In the genomic region with DNA sequence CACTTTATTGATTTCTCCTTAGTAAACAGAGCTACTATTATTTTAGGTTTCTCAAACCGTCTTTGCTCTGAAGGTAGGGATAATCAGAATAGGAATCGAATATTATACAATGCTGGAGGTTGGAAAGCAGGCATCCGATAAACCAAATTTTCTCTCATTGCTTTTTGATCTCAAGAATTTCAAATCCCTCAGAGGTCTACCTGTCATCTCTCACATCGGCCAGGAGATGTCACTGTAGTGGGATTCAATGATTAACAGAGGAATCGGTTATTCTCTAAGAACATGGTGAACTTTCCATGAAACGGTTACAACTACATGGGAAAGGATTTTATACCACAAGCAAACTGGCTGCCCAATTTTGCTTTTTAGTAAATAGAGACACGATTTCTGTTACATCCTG, we compare ENCODE assay signal across 12 mouse cellular contexts.
DNase-seq lines count a peak whose midpoint lies in the region; ATAC-seq and TF ChIP-seq lines count a peak whose summit lies in the region.
"Had no signal": no experiment of that assay in that cellular context is flagged by ENCODE, and none has a peak within 500 bp of the region (broad histone marks: within the 10 kb centered on the region; RNA-seq: fewer than 3 reads in every experiment).

No protein-coding gene starts in this region.

- H3K4me3 ChIP-seq in hindbrain, embryonic 14.5 days (replicated peaks; ENCODE audit: low read length) = no peak overlapping the region
- no peak overlapping the region for H3K4me3 ChIP-seq in hindbrain, embryonic 10.5 days
- H3K4me3 ChIP-seq in lung, embryonic 14.5 days (ENCODE audit: low read depth, low read length) = no peak overlapping the region
- no peak overlapping the region for H3K4me3 ChIP-seq in embryonic facial prominence, embryonic 14.5 days (ENCODE audit: low read depth, low read length)
- H3K4me3 ChIP-seq: forebrain, embryonic 13.5 days; midbrain, embryonic 15.5 days; neural tube, embryonic 15.5 days had no signal

- TF ChIP-seq CTCF in lung, embryonic 14.5 days (IDR thresholded peaks at IDR 0.05; ENCODE audit: low read depth) = peak; percentile 53

- DNase-seq in adrenal gland, postnatal 10 days = peak; percentile 15
- DNase-seq in adrenal gland, postnatal 4 days (ENCODE audit: low spot score in 2 of 2) = no peak
- DNase-seq in hindbrain, embryonic 14.5 days (ENCODE audit: low spot score) = peak; percentile 57
- DNase-seq in hindbrain, embryonic 10.5 days (ENCODE audit: low spot score) = no peak
- peak; percentile 61 for DNase-seq in lung, embryonic 14.5 days
- no peak for DNase-seq in lung, adult 18-20 months
- DNase-seq in embryonic facial prominence, embryonic 14.5 days (ENCODE audit: low spot score) = peak; percentile 40
- no peak for DNase-seq in T-cell, adult 2 months (ENCODE audit: low spot score)

- ATAC-seq in hindbrain, embryonic 14.5 days (ENCODE audit: low FRiP score) = no peak
- no peak for ATAC-seq in lung, embryonic 14.5 days (ENCODE audit: insufficient read depth)
- no peak for ATAC-seq in embryonic facial prominence, embryonic 14.5 days (ENCODE audit: low read depth)
- ATAC-seq: forebrain, embryonic 13.5 days; midbrain, embryonic 15.5 days had no signal

- no peaks in the 10 kb centered on the region for H3K9me3 ChIP-seq in hindbrain, embryonic 14.5 days (ENCODE audit: control insufficient read depth, low read length)
- no peaks in the 10 kb centered on the region for H3K9me3 ChIP-seq in hindbrain, embryonic 10.5 days
- H3K9me3 ChIP-seq in lung, embryonic 14.5 days (ENCODE audit: low read depth, low read length) = no peaks in the 10 kb centered on the region
- no peaks in the 10 kb centered on the region for H3K9me3 ChIP-seq in embryonic facial prominence, embryonic 14.5 days (ENCODE audit: control insufficient read depth, low read length)
- H3K9me3 ChIP-seq: forebrain, embryonic 13.5 days; midbrain, embryonic 15.5 days; neural tube, embryonic 15.5 days had no signal

- no peak overlapping the region for H3K4me2 ChIP-seq in hindbrain, embryonic 14.5 days (replicated peaks)
- no peak overlapping the region for H3K4me2 ChIP-seq in lung, embryonic 14.5 days
- no peak overlapping the region for H3K4me2 ChIP-seq in embryonic facial prominence, embryonic 14.5 days (ENCODE audit: low read depth, low read length)
- H3K4me2 ChIP-seq: forebrain, embryonic 13.5 days; midbrain, embryonic 15.5 days; neural tube, embryonic 15.5 days had no signal

- H3K27me3 ChIP-seq in hindbrain, embryonic 14.5 days (ENCODE audit: control insufficient read depth, insufficient read depth, low read length) = no peaks in the 10 kb centered on the region
- no peaks in the 10 kb centered on the region for H3K27me3 ChIP-seq in hindbrain, embryonic 10.5 days (ENCODE audit: insufficient read depth, poor library complexity, severe bottlenecking)
- no peaks in the 10 kb centered on the region for H3K27me3 ChIP-seq in lung, embryonic 14.5 days (ENCODE audit: insufficient read depth, low read length)
- H3K27me3 ChIP-seq in embryonic facial prominence, embryonic 14.5 days (replicated peaks; ENCODE audit: control insufficient read depth, insufficient read depth, low read length) = no peaks in the 10 kb centered on the region
- H3K27me3 ChIP-seq: forebrain, embryonic 13.5 days; midbrain, embryonic 15.5 days; neural tube, embryonic 15.5 days had no signal

- no peaks in the 10 kb centered on the region for H3K36me3 ChIP-seq in hindbrain, embryonic 14.5 days (replicated peaks; ENCODE audit: control insufficient read depth, insufficient read depth)
- no peaks in the 10 kb centered on the region for H3K36me3 ChIP-seq in hindbrain, embryonic 10.5 days
- H3K36me3 ChIP-seq in lung, embryonic 14.5 days (ENCODE audit: insufficient read depth) = no peaks in the 10 kb centered on the region
- H3K36me3 ChIP-seq in embryonic facial prominence, embryonic 14.5 days (ENCODE audit: control insufficient read depth, insufficient read depth, low read length) = no peaks in the 10 kb centered on the region
- H3K36me3 ChIP-seq: midbrain, embryonic 15.5 days; neural tube, embryonic 15.5 days had no signal

- H3K4me1 ChIP-seq in hindbrain, embryonic 14.5 days (replicated peaks; ENCODE audit: control insufficient read depth, insufficient read depth, low read length) = no peaks in the 10 kb centered on the region
- 0 out of 2 replicates have a peak, but pooled peaks cover 2% of the 10 kb centered on the region for H3K4me1 ChIP-seq in hindbrain, embryonic 10.5 days (replicated peaks)
- no peaks in the 10 kb centered on the region for H3K4me1 ChIP-seq in lung, embryonic 14.5 days (ENCODE audit: insufficient read depth)
- no peaks in the 10 kb centered on the region for H3K4me1 ChIP-seq in embryonic facial prominence, embryonic 14.5 days (ENCODE audit: control insufficient read depth, insufficient read depth, low read length)
- H3K4me1 ChIP-seq: forebrain, embryonic 13.5 days; midbrain, embryonic 15.5 days; neural tube, embryonic 15.5 days had no signal

- no peak overlapping the region for H3K9ac ChIP-seq in hindbrain, embryonic 14.5 days
- no peak overlapping the region for H3K9ac ChIP-seq in lung, embryonic 14.5 days
- H3K9ac ChIP-seq in embryonic facial prominence, embryonic 14.5 days (ENCODE audit: low read depth, low read length) = no peak overlapping the region
- H3K9ac ChIP-seq: forebrain, embryonic 13.5 days; liver, embryonic 14.5 days; midbrain, embryonic 15.5 days; neural tube, embryonic 15.5 days had no signal

- 70% methylated on average over 7 of the region's 7 CpGs for WGBS in hindbrain, embryonic 14.5 days
- WGBS in hindbrain, embryonic 10.5 days = 72% methylated on average over 7 of the region's 7 CpGs
- 63% methylated on average over 7 of the region's 7 CpGs for WGBS in lung, embryonic 14.5 days
- WGBS in embryonic facial prominence, embryonic 14.5 days = 68% methylated on average over 7 of the region's 7 CpGs

- H3K27ac ChIP-seq in hindbrain, embryonic 14.5 days = no peak overlapping the region
- no peak overlapping the region for H3K27ac ChIP-seq in hindbrain, embryonic 10.5 days
- no peak overlapping the region for H3K27ac ChIP-seq in lung, embryonic 14.5 days (ENCODE audit: low read depth)
- H3K27ac ChIP-seq in embryonic facial prominence, embryonic 14.5 days (replicated peaks; ENCODE audit: low read depth, low read length) = no peak overlapping the region
- H3K27ac ChIP-seq: forebrain, embryonic 13.5 days; liver, embryonic 14.5 days; midbrain, embryonic 15.5 days; neural tube, embryonic 15.5 days had no signal

Comparison
In these comparisons a context has a peak if more than half of its experiments do, and no peak if none do; other contexts are left out.
1. DNase-seq: peak in adrenal gland, postnatal 10 days (single experiment), hindbrain, embryonic 14.5 days (single experiment), lung, embryonic 14.5 days (single experiment) and embryonic facial prominence, embryonic 14.5 days (single experiment); none in adrenal gland, postnatal 4 days (0 of 2), hindbrain, embryonic 10.5 days (single experiment), lung, adult 18-20 months (0 of 2) and T-cell, adult 2 months (single experiment).